Mouse (Mus musculus): ENCODE results near the gene Arpc2.

GRCm38 (mm10) chr1:74282896-74283625 lies 47.2 kb downstream of the Arpc2 start:
- TF ChIP-seq POLR2A (IDR thresholded peaks at IDR 0.05; ENCODE audit: borderline replicate concordance, control insufficient read depth, low read depth, low read length) (no peak), CTCF (IDR thresholded peaks at IDR 0.05; ENCODE audit: control insufficient read depth, insufficient read depth, low read length) (no peak)

All from bone marrow, adult 2 months (tissue).